Mouse (Mus musculus) heart, postnatal 0 days (tissue): ENCODE data around the gene Cpsf7.

Source experiments
- CTCF ChIP-seq: IDR thresholded peaks from 2 replicates; pipeline ENCODE4 v1.5.1; 2016; ENCODE audit warnings: antibody characterized with exemption, control low read depth, low read depth
- EP300 ChIP-seq: IDR thresholded peaks from 2 replicates; pipeline ENCODE4 v1.6.1; 2016; ENCODE audit warnings: antibody characterized with exemption, low read depth

DNA sequence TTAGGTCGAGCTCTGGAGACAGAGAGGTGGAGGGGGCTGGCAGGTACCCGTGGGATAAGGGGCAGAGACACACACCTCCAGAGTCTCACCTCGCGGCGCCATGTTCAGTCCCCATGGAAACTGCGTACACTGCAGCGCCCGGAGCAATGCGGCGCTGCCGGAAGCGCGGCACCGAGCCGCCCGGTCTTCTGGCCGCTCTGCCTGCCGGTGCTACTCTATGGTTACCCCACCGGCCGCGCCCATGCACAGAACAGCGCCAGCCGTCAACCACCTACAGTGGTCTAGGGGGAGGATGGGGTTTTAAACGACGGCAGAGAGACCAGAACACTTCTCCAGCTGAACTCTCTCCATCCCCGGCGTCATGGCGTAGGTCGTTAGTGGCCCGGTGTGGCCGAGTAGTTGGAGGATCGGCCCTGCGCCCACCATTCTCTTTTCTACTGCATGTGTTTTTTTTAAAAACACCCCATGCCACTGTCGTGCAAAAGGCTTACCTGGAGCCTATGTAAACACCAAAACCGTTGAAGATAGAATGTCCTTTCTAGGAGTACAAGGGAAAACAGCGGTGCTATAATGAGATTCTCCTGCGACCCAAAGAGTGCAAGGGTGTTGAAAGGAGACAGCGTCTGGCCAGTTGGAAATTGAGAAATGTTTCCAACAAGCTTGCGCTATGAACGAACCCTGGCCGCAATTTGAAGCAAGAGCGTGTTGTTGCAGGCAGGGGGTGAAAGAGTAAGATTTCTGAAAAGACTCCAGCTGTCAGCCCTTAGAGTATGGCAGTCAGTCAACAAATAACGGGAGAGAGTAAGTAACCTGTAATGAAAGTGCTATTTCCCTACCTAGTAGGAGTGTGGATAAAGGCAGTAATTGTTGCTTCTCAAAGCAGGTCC, 30.8 kb downstream of the Cpsf7 start, which contains the start of gene Tmem216:
- TF ChIP-seq EP300 = no peak
- no peak for TF ChIP-seq CTCF
